Mouse (Mus musculus) right cerebral cortex, postnatal 36 days (tissue): ENCODE data around the gene Arhgap29.

Experiments used
- DNase-seq, 2 experiments: peaks; one replicate each; pipeline ENCODE4 v3.0.0; 2022; ENCODE audit warnings: low spot score in 2 of 2, mixed read lengths in 1 of 2

Gene Arhgap29

GRCm38 (mm10) chr3:122012464-122012863, 60.1 kb downstream of the Arhgap29 start:
- DNase-seq: no peak

GRCm38 (mm10) chr3:122018421-122018820, 66.1 kb downstream of the Arhgap29 start:
- no peak for DNase-seq

GRCm38 (mm10) chr3:122019159-122019558, 66.8 kb downstream of the Arhgap29 start:
- DNase-seq: no peak

GRCm38 (mm10) chr3:122021029-122021652, 68.8 kb downstream of the Arhgap29 start:
- no peak for DNase-seq

GRCm38 (mm10) chr3:122022355-122022754, 70.0 kb downstream of the Arhgap29 start:
- DNase-seq: no peak

GRCm38 (mm10) chr3:122026676-122027075, 74.3 kb downstream of the Arhgap29 start:
- no peak for DNase-seq

GRCm38 (mm10) chr3:122027776-122028175, 75.4 kb downstream of the Arhgap29 start:
- no peak for DNase-seq

GRCm38 (mm10) chr3:122033248-122033837, 81.0 kb downstream of the Arhgap29 start:
- no peak for DNase-seq

- DNase-seq: no peak
Measured at GRCm38 (mm10) chr3:122034240-122034639, 81.9 kb downstream of the Arhgap29 start.

- no peak for DNase-seq
Measured at GRCm38 (mm10) chr3:122035092-122035491, 82.8 kb downstream of the Arhgap29 start.

GRCm38 (mm10) chr3:122040522-122040921, 88.2 kb downstream of the Arhgap29 start:
- no peak for DNase-seq

GRCm38 (mm10) chr3:122043102-122043501, 90.8 kb downstream of the Arhgap29 start:
- DNase-seq: no peak

GRCm38 (mm10) chr3:122043799-122044547, 91.6 kb downstream of the Arhgap29 start, which contains the start of gene Abca4:
Abca4 (plus strand) TSS chr3:122044443.
- DNase-seq: no peak

GRCm38 (mm10) chr3:122046187-122046620, 93.9 kb downstream of the Arhgap29 start:
- no peak for DNase-seq

- DNase-seq: no peak
Measured at GRCm38 (mm10) chr3:122047402-122047801, 95.1 kb downstream of the Arhgap29 start.

GRCm38 (mm10) chr3:122047921-122048861, 95.8 kb downstream of the Arhgap29 start:
- peak; percentile 27 to 38 for DNase-seq

- no peak for DNase-seq
Measured at GRCm38 (mm10) chr3:122049158-122049557, 96.8 kb downstream of the Arhgap29 start.

- DNase-seq: no peak
Measured at GRCm38 (mm10) chr3:122058439-122059198, 106.3 kb downstream of the Arhgap29 start.

- DNase-seq: no peak
Measured at GRCm38 (mm10) chr3:122062586-122062985, 110.2 kb downstream of the Arhgap29 start.

GRCm38 (mm10) chr3:122064556-122065410, 112.4 kb downstream of the Arhgap29 start:
- no peak for DNase-seq
